Mouse (Mus musculus) lung, embryonic 14.5 days (tissue): ENCODE data around the gene C2cd2. TPM values are rescaled to one million over a fixed set of nuclear protein-coding genes. Genes with fewer than 3 reads are reported as not detected.

Experiments used
- ATAC-seq: fragments of 200-750 bp; cut with Nextera tagmentation; 2 replicates; pipeline ENCODE4 v1.8.0; 2017; ENCODE audit warnings: mild to moderate bottlenecking, moderate TSS enrichment, moderate library complexity; ENCODE audit not compliant: insufficient read depth
- DNase-seq: peaks from one replicate; pipeline ENCODE4 v3.0.0-alpha.2; 2015
- H3K27ac ChIP-seq: fragments of 300-500 bp; sonication (generic); 2 replicates; pipeline ENCODE4 v1.5.1; 2014; ENCODE audit warnings: low read depth, mild to moderate bottlenecking, moderate library complexity
- H3K27me3 ChIP-seq: fragments of 300-500 bp; sonication (generic); 2 replicates; pipeline ENCODE4 v1.6.1; 2014; ENCODE audit warnings: low read length, control low read depth; ENCODE audit not compliant: insufficient read depth
- H3K36me3 ChIP-seq: fragments of 300-500 bp; sonication (generic); 2 replicates; pipeline ENCODE4 v1.6.1; 2014; ENCODE audit warnings: control low read depth; ENCODE audit not compliant: insufficient read depth
- H3K4me1 ChIP-seq: fragments of 300-500 bp; sonication (generic); 2 replicates; pipeline ENCODE4 v1.6.1; 2014; ENCODE audit warnings: antibody characterized with exemption, control low read depth; ENCODE audit not compliant: insufficient read depth
- H3K4me2 ChIP-seq: fragments of 300-500 bp; sonication (generic); 2 replicates; pipeline ENCODE4 v1.6.1; 2014; ENCODE audit warnings: mild to moderate bottlenecking
- H3K4me3 ChIP-seq: fragments of 300-500 bp; sonication (generic); 2 replicates; pipeline ENCODE4 v1.5.1; 2014; ENCODE audit warnings: low read depth, low read length
- H3K9ac ChIP-seq: fragments of 300-500 bp; sonication (generic); 2 replicates; pipeline ENCODE4 v1.6.1; 2014
- H3K9me3 ChIP-seq: fragments of 300-500 bp; sonication (generic); 2 replicates; pipeline ENCODE4 v1.6.1; 2016; ENCODE audit warnings: low read depth, low read length, control low read depth
- CTCF ChIP-seq: IDR thresholded peaks from 2 replicates; pipeline ENCODE4 v1.5.1; 2016; ENCODE audit warnings: antibody characterized with exemption, low read depth
- WGBS: fragments of 180-500 bp; shearing (Covaris S2); extraction: QIAGEN DNeasy Blood & Tissue Kit; methylation state at CpG from one replicate; pipeline ENCODE4 v1.1.7; 2014; 5-methylcytosine and 5-hydroxymethylcytosine counted together
- polyA plus RNA-seq: library from polyadenylated mRNA; unstranded; fragments of >200 nt; fragmentation: Nextera tagmentation; extraction: Ambion mirVana; gene quantifications from 2 replicates; pipeline ENCODE4 v1.2.1, GENCODE M21; 2014

Gene C2cd2
- polyA plus RNA-seq, 1 experiment from 2014 or later, result 22.7 TPM

DNA sequence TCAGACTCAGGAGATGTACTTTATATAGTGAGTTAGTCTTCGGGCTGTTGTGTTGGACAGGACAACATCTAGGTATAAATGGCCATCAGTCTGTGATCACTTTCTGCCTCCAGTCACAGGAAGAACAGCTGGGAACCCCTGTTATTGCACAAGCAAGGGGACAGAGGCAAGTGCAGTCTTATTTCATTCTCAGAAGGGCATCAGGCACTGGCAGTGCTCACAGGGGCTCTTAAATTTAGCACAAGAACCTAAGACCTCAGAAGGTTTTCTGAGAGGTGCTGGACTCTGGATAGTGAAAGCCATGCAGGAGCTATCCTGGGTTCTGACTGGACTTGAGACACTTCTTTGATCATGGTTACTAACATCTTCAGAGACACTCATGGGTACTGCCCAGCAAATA, 78.7 kb downstream of the C2cd2 start:
- Histone ChIP-seq H3K9me3 (no peaks in the 10 kb centered on the region), H3K9ac (no peak overlapping the region), H3K27ac (no peak overlapping the region), H3K4me3 (no peak overlapping the region), H3K4me1 (no peaks in the 10 kb centered on the region), H3K36me3 (peaks cover 17% of the 10 kb centered on the region; the same call in 1 of the 2 replicates), H3K27me3 (no peaks in the 10 kb centered on the region), H3K4me2 (no peak overlapping the region)
- WGBS, result 89% methylated on average over 1 of the region's 1 CpGs
- no peak for DNase-seq
- no peak for TF ChIP-seq CTCF
- ATAC-seq, result no peak

DNA sequence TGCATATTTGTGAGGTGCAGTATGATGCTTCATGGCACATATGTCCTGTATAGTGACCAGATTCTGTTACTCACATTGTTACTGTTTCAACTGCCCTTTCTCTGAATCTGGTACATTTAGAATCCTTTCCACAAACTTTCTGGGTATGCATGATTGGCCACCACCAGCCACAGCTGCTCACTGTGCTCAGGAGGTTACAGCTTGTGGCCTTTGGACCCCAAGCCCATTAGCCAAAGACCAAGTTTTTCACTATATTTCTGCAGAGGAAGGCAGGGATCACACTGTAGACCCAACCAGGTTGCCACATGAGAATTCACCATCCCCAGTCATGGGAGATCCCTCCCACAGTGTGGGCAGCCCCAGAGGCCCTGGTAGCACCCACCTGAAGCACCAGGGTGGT, 79.5 kb downstream of the C2cd2 start:
- no peak for ATAC-seq
- no peak for TF ChIP-seq CTCF

DNA sequence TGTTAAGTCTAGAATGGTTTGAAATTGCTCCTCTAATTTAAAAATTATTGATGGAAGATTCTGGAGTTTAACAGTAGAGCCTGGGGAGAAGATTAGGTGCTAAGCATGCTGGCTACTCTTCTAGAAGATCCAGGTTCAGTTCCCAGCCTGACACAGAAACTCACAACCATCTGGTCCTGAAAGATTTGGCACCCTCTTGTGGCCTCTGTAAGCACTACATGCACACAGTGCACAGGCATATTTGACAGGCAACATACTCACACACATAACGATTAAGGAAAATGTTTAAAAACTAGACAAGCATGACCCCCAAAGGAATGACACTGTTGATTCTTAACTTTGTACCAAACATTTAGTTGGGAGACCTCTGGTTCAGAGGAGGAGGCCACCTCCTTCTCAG, 83.3 kb downstream of the C2cd2 start:
- ATAC-seq (no peak), DNase-seq (peak; percentile 71)
- H3K27me3 ChIP-seq, result no peaks in the 10 kb centered on the region
- no peaks in the 10 kb centered on the region for H3K4me1 ChIP-seq
- TF ChIP-seq CTCF, result peak; percentile 72
- no peak overlapping the region for H3K27ac ChIP-seq
- no peak overlapping the region for H3K4me3 ChIP-seq
- H3K4me2 ChIP-seq, result no peak overlapping the region
- peaks cover 27% of the 10 kb centered on the region for H3K36me3 ChIP-seq
- no peak overlapping the region for H3K9ac ChIP-seq
- H3K9me3 ChIP-seq, result no peaks in the 10 kb centered on the region
- 90% methylated on average over 1 of the region's 1 CpGs for WGBS

More for the DNA sequence above, 79.5 kb downstream of the C2cd2 start:
- Histone ChIP-seq H3K27me3 (no peaks in the 10 kb centered on the region), H3K4me1 (no peaks in the 10 kb centered on the region), H3K4me2 (no peak overlapping the region), H3K9me3 (no peaks in the 10 kb centered on the region), H3K36me3 (peaks cover 17% of the 10 kb centered on the region; the same call in 1 of the 2 replicates), H3K27ac (no peak overlapping the region), H3K4me3 (no peak overlapping the region), H3K9ac (no peak overlapping the region)
- DNase-seq, result no peak

DNA sequence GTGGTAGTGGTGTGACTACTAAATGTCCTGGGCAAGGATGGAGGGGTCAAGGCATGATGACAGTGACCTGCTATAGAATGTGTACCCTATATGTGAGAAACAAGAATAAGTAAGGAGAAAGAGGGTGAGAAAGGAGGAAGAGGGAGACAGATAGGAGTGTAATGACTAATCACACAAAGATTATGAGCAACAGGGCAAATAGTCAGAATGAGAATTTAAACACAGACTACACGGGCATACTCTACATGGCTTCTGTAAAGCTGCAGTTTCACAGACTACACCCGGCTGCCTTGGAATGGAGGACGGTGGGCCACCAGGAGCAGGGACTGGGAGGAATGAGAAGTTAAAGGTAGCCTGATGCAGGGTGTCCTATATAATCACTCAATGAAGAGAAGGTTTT, 84.9 kb downstream of the C2cd2 start:
- 90% methylated on average over 3 of the region's 3 CpGs for WGBS
- peaks cover 30% of the 10 kb centered on the region for H3K36me3 ChIP-seq
- no peak overlapping the region for H3K4me2 ChIP-seq
- H3K9me3 ChIP-seq, result no peaks in the 10 kb centered on the region
- H3K4me3 ChIP-seq, result no peak overlapping the region
- H3K4me1 ChIP-seq, result no peaks in the 10 kb centered on the region
- H3K9ac ChIP-seq, result no peak overlapping the region
- no peak overlapping the region for H3K27ac ChIP-seq
- DNase-seq (no peak), ATAC-seq (no peak)
- no peak for TF ChIP-seq CTCF
- H3K27me3 ChIP-seq, result no peaks in the 10 kb centered on the region

DNA sequence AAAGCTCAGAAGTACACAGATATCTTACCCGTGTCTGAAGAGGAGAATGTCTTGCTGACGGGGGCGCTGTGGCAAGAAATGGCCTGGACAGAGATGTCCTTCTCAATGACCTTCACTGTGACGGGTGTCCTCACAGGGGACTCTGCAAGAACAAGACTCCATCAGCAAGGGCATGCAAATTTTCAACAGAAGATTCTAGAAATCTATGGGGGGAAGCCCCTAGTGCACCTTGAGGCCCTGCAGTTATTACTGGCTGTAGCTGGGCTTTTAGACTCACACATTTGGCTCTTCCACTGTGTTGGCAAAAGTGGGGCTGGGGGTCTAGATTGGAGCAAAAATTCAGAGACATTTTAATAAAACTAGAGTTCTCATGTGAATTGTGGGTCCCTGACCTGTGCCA, 87.3 kb downstream of the C2cd2 start:
- 86% methylated on average over 4 of the region's 4 CpGs for WGBS

DNA sequence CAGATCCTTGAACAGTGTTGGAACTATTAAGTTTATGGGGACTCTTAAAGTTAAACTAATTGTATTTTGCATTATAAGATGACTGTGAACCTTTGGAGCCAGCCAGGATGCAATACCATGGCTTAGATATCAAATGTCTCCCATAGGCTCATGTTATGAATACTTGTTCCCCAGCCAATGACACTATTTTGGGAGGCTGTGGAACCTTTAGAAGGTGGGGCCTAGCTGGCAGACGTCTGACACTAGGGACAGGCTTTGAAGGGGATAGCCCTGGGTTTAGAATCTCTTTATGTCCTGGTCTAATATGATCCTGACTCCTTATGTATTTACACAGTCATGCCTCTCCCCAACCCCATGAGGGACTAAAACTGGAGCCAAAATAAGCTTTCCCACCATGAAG, 88.0 kb downstream of the C2cd2 start:
- H3K9me3 ChIP-seq, result no peaks in the 10 kb centered on the region
- H3K4me3 ChIP-seq, result no peak overlapping the region
- no peaks in the 10 kb centered on the region for H3K4me1 ChIP-seq
- H3K36me3 ChIP-seq, result peaks cover 23% of the 10 kb centered on the region
- TF ChIP-seq CTCF, result no peak
- 39% methylated on average over 1 of the region's 1 CpGs for WGBS
- no peak overlapping the region for H3K4me2 ChIP-seq
- H3K27me3 ChIP-seq, result no peaks in the 10 kb centered on the region
- no peak for ATAC-seq
- no peak overlapping the region for H3K9ac ChIP-seq
- DNase-seq, result no peak
- H3K27ac ChIP-seq, result no peak overlapping the region

More for the DNA sequence above, 87.3 kb downstream of the C2cd2 start:
- no peak for DNase-seq
- peaks cover 23% of the 10 kb centered on the region for H3K36me3 ChIP-seq
- H3K27ac ChIP-seq, result no peak overlapping the region
- no peaks in the 10 kb centered on the region for H3K9me3 ChIP-seq
- ATAC-seq, result no peak
- TF ChIP-seq CTCF, result no peak
- no peak overlapping the region for H3K4me3 ChIP-seq
- H3K4me1 ChIP-seq, result no peaks in the 10 kb centered on the region
- no peak overlapping the region for H3K9ac ChIP-seq
- no peaks in the 10 kb centered on the region for H3K27me3 ChIP-seq
- no peak overlapping the region for H3K4me2 ChIP-seq

DNA sequence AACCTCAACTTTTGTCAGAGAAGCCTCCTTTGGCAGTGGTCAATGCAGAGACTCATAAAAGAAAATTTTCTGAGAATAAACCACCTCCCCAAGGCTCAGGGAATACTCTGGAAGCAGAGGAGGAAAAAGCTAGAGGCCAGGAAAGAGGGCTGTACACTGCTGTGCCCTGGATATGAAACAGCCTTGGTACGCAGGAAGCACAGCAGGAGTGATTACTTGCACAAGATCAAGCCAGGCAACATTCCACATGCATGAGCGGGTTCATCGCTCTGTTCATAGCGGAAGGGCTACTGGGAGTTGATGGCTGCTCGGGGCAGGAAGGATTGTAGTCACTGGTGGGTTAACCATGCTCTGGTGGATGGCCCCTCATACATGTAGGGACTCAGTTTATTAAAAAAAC, 89.7 kb downstream of the C2cd2 start:
- H3K9ac ChIP-seq, result no peak overlapping the region
- no peak overlapping the region for H3K4me2 ChIP-seq
- H3K4me1 ChIP-seq, result no peaks in the 10 kb centered on the region
- TF ChIP-seq CTCF, result no peak
- no peak overlapping the region for H3K4me3 ChIP-seq
- H3K27ac ChIP-seq, result no peak overlapping the region
- no peaks in the 10 kb centered on the region for H3K27me3 ChIP-seq
- H3K36me3 ChIP-seq, result peaks cover 30% of the 10 kb centered on the region
- DNase-seq, result peak; percentile 14
- H3K9me3 ChIP-seq, result no peaks in the 10 kb centered on the region
- ATAC-seq, result peak; percentile 54; the same call in 1 of the 2 replicates
- 81% methylated on average over 5 of the region's 5 CpGs for WGBS
